Mouse (Mus musculus): Measurements from ENCODE around the gene Ptges3. TPM values are rescaled to one million over a fixed set of nuclear protein-coding genes. Genes with fewer than 3 reads are reported as not detected.
"Not testable (repeated sequence)": the region's sequence is repeated elsewhere in the genome, so short reads cannot be mapped to it uniquely, and the experiment has no call there.

The Ptges3 gene
- polyA plus RNA-seq, 1 experiment from 2014 or later: 495 TPM

GRCm38 (mm10) chr10:128041636-128042035, 17.1 kb upstream of the Ptges3 start:
- WGBS: 81% methylated on average over 4 of the region's 4 CpGs
- H3K4me1 ChIP-seq: peaks cover 38% of the 10 kb centered on the region

GRCm38 (mm10) chr10:128042466-128042865, 16.3 kb upstream of the Ptges3 start:
- Histone ChIP-seq H3K4me2 (replicated peaks) (no peak overlapping the region), H3K9ac (no peak overlapping the region), H3K4me1 (peaks cover 30% of the 10 kb centered on the region), H3K27me3 (no peaks in the 10 kb centered on the region), H3K9me3 (replicated peaks) (no peaks in the 10 kb centered on the region), H3K27ac (no peak overlapping the region), H3K4me3 (no peak overlapping the region), H3K36me3 (peaks cover 85% of the 10 kb centered on the region)
- no peak for ATAC-seq (ENCODE audit: low FRiP score)
- 87% methylated on average over 3 of the region's 3 CpGs for WGBS

More at GRCm38 (mm10) chr10:128041636-128042035, 17.1 kb upstream of the Ptges3 start:
- no peaks in the 10 kb centered on the region for H3K9me3 ChIP-seq (replicated peaks)
- H3K4me2 ChIP-seq (replicated peaks): no peak overlapping the region
- H3K4me3 ChIP-seq: no peak overlapping the region
- no peak overlapping the region for H3K9ac ChIP-seq
- no peak overlapping the region for H3K27ac ChIP-seq
- H3K27me3 ChIP-seq: no peaks in the 10 kb centered on the region
- peaks cover 81% of the 10 kb centered on the region for H3K36me3 ChIP-seq
- ATAC-seq (ENCODE audit: low FRiP score): no peak

GRCm38 (mm10) chr10:128043041-128043835, 15.5 kb upstream of the Ptges3 start:
- H3K4me2 ChIP-seq (replicated peaks): no peak overlapping the region
- H3K36me3 ChIP-seq: peaks cover 89% of the 10 kb centered on the region
- peak overlapping the region; percentile 23; the same call in 1 of the 2 replicates for H3K27ac ChIP-seq
- no peak overlapping the region for H3K9ac ChIP-seq
- ATAC-seq (ENCODE audit: low FRiP score): no peak
- peaks cover 24% of the 10 kb centered on the region for H3K4me1 ChIP-seq
- 81% methylated on average over 3 of the region's 3 CpGs for WGBS
- no peaks in the 10 kb centered on the region for H3K27me3 ChIP-seq
- no peaks in the 10 kb centered on the region for H3K9me3 ChIP-seq (replicated peaks)
- no peak overlapping the region for H3K4me3 ChIP-seq

GRCm38 (mm10) chr10:128048157-128048556, 10.6 kb upstream of the Ptges3 start:
- Histone ChIP-seq H3K27me3 (no peaks in the 10 kb centered on the region), H3K9ac (no peak overlapping the region), H3K36me3 (peaks cover 79% of the 10 kb centered on the region), H3K4me2 (replicated peaks) (no peak overlapping the region), H3K4me1 (peaks cover 12% of the 10 kb centered on the region), H3K4me3 (no peak overlapping the region), H3K27ac (no peak overlapping the region), H3K9me3 (replicated peaks) (no peaks in the 10 kb centered on the region)
- WGBS: 96% methylated on average over 8 of the region's 8 CpGs
- no peak for ATAC-seq (ENCODE audit: low FRiP score)

- Histone ChIP-seq H3K36me3 (peaks cover 63% of the 10 kb centered on the region), H3K9ac (no peak overlapping the region), H3K27me3 (no peaks in the 10 kb centered on the region), H3K4me2 (replicated peaks) (no peak overlapping the region), H3K9me3 (replicated peaks) (no peaks in the 10 kb centered on the region), H3K27ac (no peak overlapping the region), H3K4me1 (0 out of 2 replicates have a peak, but pooled peaks cover under 1% of the 10 kb centered on the region), H3K4me3 (no peak overlapping the region)
- 95% methylated on average over 2 of the region's 2 CpGs for WGBS
- no peak for ATAC-seq (ENCODE audit: low FRiP score)
Observed at GRCm38 (mm10) chr10:128049741-128050140, 9.0 kb upstream of the Ptges3 start.

GRCm38 (mm10) chr10:128050355-128050754, 8.4 kb upstream of the Ptges3 start:
- Histone ChIP-seq H3K9me3 (replicated peaks) (no peaks in the 10 kb centered on the region), H3K27ac (no peak overlapping the region), H3K36me3 (peaks cover 57% of the 10 kb centered on the region), H3K4me1 (no peaks in the 10 kb centered on the region), H3K27me3 (no peaks in the 10 kb centered on the region), H3K4me2 (replicated peaks) (no peak overlapping the region), H3K4me3 (no peak overlapping the region), H3K9ac (no peak overlapping the region)
- 85% methylated on average over 2 of the region's 2 CpGs for WGBS
- no peak for ATAC-seq (ENCODE audit: low FRiP score)

GRCm38 (mm10) chr10:128051589-128051988, 7.2 kb upstream of the Ptges3 start:
- H3K4me1 ChIP-seq: no peaks in the 10 kb centered on the region
- over 99% methylated on average over 5 of the region's 5 CpGs for WGBS
- no peak for ATAC-seq (ENCODE audit: low FRiP score)
- no peak overlapping the region for H3K9ac ChIP-seq
- peaks cover 44% of the 10 kb centered on the region for H3K36me3 ChIP-seq
- H3K4me3 ChIP-seq: no peak overlapping the region
- no peaks in the 10 kb centered on the region for H3K27me3 ChIP-seq
- H3K27ac ChIP-seq: no peak overlapping the region
- H3K4me2 ChIP-seq (replicated peaks): no peak overlapping the region
- no peaks in the 10 kb centered on the region for H3K9me3 ChIP-seq (replicated peaks)

GRCm38 (mm10) chr10:128052136-128052535, 6.6 kb upstream of the Ptges3 start:
- not testable (repeated sequence) for H3K27me3 ChIP-seq; H3K4me1 ChIP-seq; H3K9ac ChIP-seq; ATAC-seq (ENCODE audit: low FRiP score); H3K9me3 ChIP-seq (replicated peaks); H3K4me3 ChIP-seq; H3K4me2 ChIP-seq (replicated peaks); H3K27ac ChIP-seq
- WGBS: 90% methylated on average over 1 of the region's 2 CpGs
- peaks cover 40% of the 10 kb centered on the region for H3K36me3 ChIP-seq

- Histone ChIP-seq H3K4me1 (peaks cover 5% of the 10 kb centered on the region), H3K27me3 (no peaks in the 10 kb centered on the region), H3K9me3 (replicated peaks) (no peaks in the 10 kb centered on the region), H3K4me2 (replicated peaks) (no peak overlapping the region), H3K4me3 (no peak overlapping the region), H3K27ac (no peak overlapping the region), H3K9ac (no peak overlapping the region), H3K36me3 (peaks cover 35% of the 10 kb centered on the region)
- ATAC-seq (ENCODE audit: low FRiP score): no peak
- WGBS: 93% methylated on average over 8 of the region's 8 CpGs
Observed at GRCm38 (mm10) chr10:128053001-128053400, 5.8 kb upstream of the Ptges3 start.

- H3K9me3 ChIP-seq (replicated peaks): no peaks in the 10 kb centered on the region
- peaks cover 19% of the 10 kb centered on the region for H3K4me1 ChIP-seq
- WGBS: 1% methylated on average over 18 of the region's 18 CpGs
- peak overlapping the region; percentile 82 for H3K4me2 ChIP-seq (replicated peaks)
- H3K36me3 ChIP-seq: no peaks in the 10 kb centered on the region
- H3K27me3 ChIP-seq: no peaks in the 10 kb centered on the region
- peak overlapping the region; percentile 73 for H3K4me3 ChIP-seq
- peak; percentile 14 for ATAC-seq (ENCODE audit: low FRiP score)
- H3K27ac ChIP-seq: peak overlapping the region; percentile 99
- peak overlapping the region; percentile 94 for H3K9ac ChIP-seq
Observed at GRCm38 (mm10) chr10:128058184-128058583, 570 bp upstream of the Ptges3 start.

- Histone ChIP-seq H3K27me3 (no peaks in the 10 kb centered on the region), H3K4me1 (peaks cover 19% of the 10 kb centered on the region), H3K4me3 (peak overlapping the region; percentile 73), H3K9me3 (replicated peaks) (no peaks in the 10 kb centered on the region), H3K9ac (peak overlapping the region; percentile 94), H3K4me2 (replicated peaks) (peak overlapping the region; percentile 82), H3K27ac (peak overlapping the region; percentile 99), H3K36me3 (peaks cover 4% of the 10 kb centered on the region; the same call in 1 of the 2 replicates)
- ATAC-seq (ENCODE audit: low FRiP score): peak; percentile 49
- WGBS: under 1% methylated on average over 62 of the region's 62 CpGs
Observed at GRCm38 (mm10) chr10:128059207-128059981, 640 bp downstream of the Ptges3 start.

GRCm38 (mm10) chr10:128061109-128061508, 2.4 kb downstream of the Ptges3 start:
- Histone ChIP-seq H3K4me2 (replicated peaks) (peak overlapping the region; percentile 82), H3K4me3 (peak overlapping the region; percentile 73; the same call in 1 of the 2 replicates), H3K9me3 (replicated peaks) (no peaks in the 10 kb centered on the region), H3K36me3 (peaks cover 6% of the 10 kb centered on the region; the same call in 1 of the 2 replicates), H3K27ac (no peak overlapping the region), H3K9ac (peak overlapping the region; percentile 94; the same call in 1 of the 2 replicates), H3K4me1 (peaks cover 19% of the 10 kb centered on the region), H3K27me3 (no peaks in the 10 kb centered on the region)
- ATAC-seq (ENCODE audit: low FRiP score): no peak
- 81% methylated on average over 5 of the region's 5 CpGs for WGBS
